ENCODE assay signal across 21 mouse cellular contexts in genomic region chr10:71978035-71978434, GRCm38 (mm10).
DNase-seq lines count a peak whose midpoint lies in the region; ATAC-seq and TF ChIP-seq lines count a peak whose summit lies in the region.
"Had no signal": no experiment of that assay in that cellular context is flagged by ENCODE, and none has a peak within 500 bp of the region (broad histone marks: within the 10 kb centered on the region; RNA-seq: fewer than 3 reads in every experiment).

No protein-coding gene starts in this region.

- no peak overlapping the region for H3K4me3 ChIP-seq in kidney, embryonic 16.5 days (ENCODE audit: low read length)
- no peak overlapping the region for H3K4me3 ChIP-seq in midbrain, postnatal 0 days (ENCODE audit: low read depth, low read length)
- no peak overlapping the region for H3K4me3 ChIP-seq in midbrain, embryonic 10.5 days
- H3K4me3 ChIP-seq in liver, embryonic 12.5 days = no peak overlapping the region
- H3K4me3 ChIP-seq: forebrain, embryonic 15.5 days; limb, embryonic 15.5 days; midbrain, embryonic 13.5 days had no signal

- H3K4me2 ChIP-seq in kidney, embryonic 16.5 days (replicated peaks; ENCODE audit: low read depth, low read length) = no peak overlapping the region
- H3K4me2 ChIP-seq in midbrain, postnatal 0 days (ENCODE audit: low read depth, low read length, poor library complexity, severe bottlenecking) = no peak overlapping the region
- H3K4me2 ChIP-seq in liver, embryonic 12.5 days = no peak overlapping the region
- H3K4me2 ChIP-seq: forebrain, embryonic 15.5 days; hindbrain, embryonic 14.5 days; limb, embryonic 15.5 days; midbrain, embryonic 13.5 days had no signal

- ATAC-seq in kidney, embryonic 16.5 days (ENCODE audit: low FRiP score, low TSS enrichment) = no peak
- no peak for ATAC-seq in midbrain, postnatal 0 days (ENCODE audit: low FRiP score)
- no peak for ATAC-seq in liver, embryonic 12.5 days
- ATAC-seq: activated CD4-positive, CD25-positive, alpha-beta regulatory T cell, adult 4 months; forebrain, embryonic 15.5 days; midbrain, embryonic 13.5 days had no signal

- no peaks in the 10 kb centered on the region for H3K27me3 ChIP-seq in kidney, embryonic 16.5 days (ENCODE audit: insufficient read depth, low read length)
- no peaks in the 10 kb centered on the region for H3K27me3 ChIP-seq in midbrain, postnatal 0 days (ENCODE audit: insufficient read depth, low read length)
- H3K27me3 ChIP-seq in midbrain, embryonic 10.5 days (ENCODE audit: low read depth, poor library complexity, severe bottlenecking) = no peaks in the 10 kb centered on the region
- no peaks in the 10 kb centered on the region for H3K27me3 ChIP-seq in liver, embryonic 12.5 days (replicated peaks)
- H3K27me3 ChIP-seq: CH12.LX; forebrain, embryonic 15.5 days; limb, embryonic 15.5 days; midbrain, embryonic 13.5 days had no signal

- WGBS in kidney, embryonic 16.5 days = 83% methylated on average over 3 of the region's 3 CpGs
- whole genome bisulfite sequencing in midbrain, postnatal 0 days = 76% methylated on average over 3 of the region's 3 CpGs
- WGBS in midbrain, embryonic 10.5 days = 91% methylated on average over 3 of the region's 3 CpGs
- WGBS in liver, embryonic 12.5 days (ENCODE audit: insufficient replicate concordance) = 59% methylated on average over 3 of the region's 3 CpGs

- H3K36me3 ChIP-seq in kidney, embryonic 16.5 days (ENCODE audit: insufficient read depth, low read length) = no peaks in the 10 kb centered on the region
- no peaks in the 10 kb centered on the region for H3K36me3 ChIP-seq in midbrain, postnatal 0 days (ENCODE audit: insufficient read depth, low read length)
- no peaks in the 10 kb centered on the region for H3K36me3 ChIP-seq in midbrain, embryonic 10.5 days
- no peaks in the 10 kb centered on the region for H3K36me3 ChIP-seq in liver, embryonic 12.5 days
- H3K36me3 ChIP-seq: forebrain, embryonic 15.5 days; limb, embryonic 15.5 days; midbrain, embryonic 13.5 days had no signal

- H3K9me3 ChIP-seq in kidney, embryonic 16.5 days (ENCODE audit: low read length) = no peaks in the 10 kb centered on the region
- no peaks in the 10 kb centered on the region for H3K9me3 ChIP-seq in midbrain, postnatal 0 days (ENCODE audit: low read length)
- no peaks in the 10 kb centered on the region for H3K9me3 ChIP-seq in midbrain, embryonic 10.5 days (replicated peaks)
- no peaks in the 10 kb centered on the region for H3K9me3 ChIP-seq in liver, embryonic 12.5 days (replicated peaks)
- H3K9me3 ChIP-seq: forebrain, embryonic 15.5 days; limb, embryonic 15.5 days; midbrain, embryonic 13.5 days had no signal

- TF ChIP-seq CTCF in midbrain, postnatal 0 days (IDR thresholded peaks at IDR 0.05) = peak; percentile 73

- H3K9ac ChIP-seq in kidney, embryonic 16.5 days (replicated peaks; ENCODE audit: low read length) = no peak overlapping the region
- H3K9ac ChIP-seq in midbrain, postnatal 0 days (replicated peaks; ENCODE audit: low read length, poor library complexity, severe bottlenecking) = no peak overlapping the region
- no peak overlapping the region for H3K9ac ChIP-seq in liver, embryonic 12.5 days
- H3K9ac ChIP-seq: forebrain, embryonic 15.5 days; hindbrain, embryonic 14.5 days; limb, embryonic 15.5 days; midbrain, embryonic 13.5 days had no signal

- no peaks in the 10 kb centered on the region for H3K4me1 ChIP-seq in kidney, embryonic 16.5 days (ENCODE audit: insufficient read depth, low read length)
- no peaks in the 10 kb centered on the region for H3K4me1 ChIP-seq in midbrain, postnatal 0 days (ENCODE audit: insufficient read depth, low read length)
- H3K4me1 ChIP-seq in midbrain, embryonic 10.5 days = no peaks in the 10 kb centered on the region
- no peaks in the 10 kb centered on the region for H3K4me1 ChIP-seq in liver, embryonic 12.5 days
- H3K4me1 ChIP-seq: forebrain, embryonic 15.5 days; limb, embryonic 15.5 days; midbrain, embryonic 13.5 days had no signal

- DNase-seq in adrenal gland, postnatal 25 days = peak; percentile 9
- no peak for DNase-seq in adrenal gland, adult 2 months
- peak; percentile 8 for DNase-seq in kidney, postnatal 10 days
- DNase-seq in midbrain, postnatal 0 days (ENCODE audit: low spot score) = peak; percentile 46
- DNase-seq in midbrain, embryonic 10.5 days (ENCODE audit: low spot score) = no peak
- peak; percentile 14 for DNase-seq in right cerebral cortex, postnatal 25 days
- DNase-seq: cerebellum, adult 8-10 months; embryo, embryonic 11 days; heart, postnatal 10 days; kidney, adult 2 months; lung, adult 18-20 months; lung, postnatal 4 days; spleen, adult 18-20 months had no signal

- H3K27ac ChIP-seq in kidney, embryonic 16.5 days (ENCODE audit: low read length) = no peak overlapping the region
- no peak overlapping the region for H3K27ac ChIP-seq in midbrain, postnatal 0 days (ENCODE audit: low read depth, low read length)
- no peak overlapping the region for H3K27ac ChIP-seq in midbrain, embryonic 10.5 days (replicated peaks)
- no peak overlapping the region for H3K27ac ChIP-seq in liver, embryonic 12.5 days
- H3K27ac ChIP-seq: forebrain, embryonic 15.5 days; hindbrain, embryonic 14.5 days; limb, embryonic 15.5 days; midbrain, embryonic 13.5 days had no signal

Comparison
In these comparisons a context has a peak if more than half of its experiments do, and no peak if none do; other contexts are left out.
1. DNase-seq: peak in adrenal gland, postnatal 25 days (single experiment), kidney, postnatal 10 days (single experiment), midbrain, postnatal 0 days (single experiment) and right cerebral cortex, postnatal 25 days (single experiment); none in adrenal gland, adult 2 months (single experiment) and midbrain, embryonic 10.5 days (single experiment).